Mouse (Mus musculus) stomach, embryonic 14.5 days (tissue): Measurements from ENCODE around the gene Arl5c. TPM values are rescaled to one million over a fixed set of nuclear protein-coding genes. Genes with fewer than 3 reads are reported as not detected.
"Not testable (repeated sequence)": the region's sequence is repeated elsewhere in the genome, so short reads cannot be mapped to it uniquely, and the experiment has no call there.

Source experiments
- ATAC-seq: fragments of 200-750 bp; cut with Nextera tagmentation; 2 replicates; pipeline ENCODE4 v1.8.0; 2017; ENCODE audit warnings: low read depth, moderate TSS enrichment; ENCODE audit not compliant: insufficient number of reproducible peaks, insufficient read depth, low FRiP score
- H3K27ac ChIP-seq: fragments of 300-500 bp; sonication (generic); 2 replicates; pipeline ENCODE4 v1.5.1; 2014; ENCODE audit warnings: mild to moderate bottlenecking, low read length, moderate library complexity, mixed read lengths
- H3K27me3 ChIP-seq: fragments of 300-500 bp; sonication (generic); 2 replicates; pipeline ENCODE4 v1.6.1; 2014; ENCODE audit warnings: low read length, control low read depth, mixed read lengths; ENCODE audit not compliant: control insufficient read depth, insufficient read depth
- H3K36me3 ChIP-seq: fragments of 300-500 bp; sonication (generic); 2 replicates; pipeline ENCODE4 v1.6.1; 2014; ENCODE audit warnings: mild to moderate bottlenecking, control low read depth, low read length, moderate library complexity, mixed read lengths; ENCODE audit not compliant: control insufficient read depth, insufficient read depth
- H3K4me1 ChIP-seq: fragments of 300-500 bp; sonication (generic); 2 replicates; pipeline ENCODE4 v1.6.1; 2014; ENCODE audit warnings: low read length, control low read depth, mixed read lengths; ENCODE audit not compliant: control insufficient read depth, insufficient read depth
- H3K4me2 ChIP-seq: fragments of 300-500 bp; sonication (generic); replicated peaks from 2 replicates; pipeline ENCODE4 v1.6.1; 2014; ENCODE audit warnings: low read depth, low read length, control low read depth
- H3K4me3 ChIP-seq: fragments of 300-500 bp; sonication (generic); 2 replicates; pipeline ENCODE4 v1.5.1; 2014; ENCODE audit warnings: low read depth, low read length, control low read depth
- H3K9ac ChIP-seq: fragments of 300-500 bp; sonication (generic); replicated peaks from 2 replicates; pipeline ENCODE4 v1.6.1; 2014; ENCODE audit warnings: low read depth, mild to moderate bottlenecking, control low read depth, low read length, moderate library complexity, mixed read lengths
- H3K9me3 ChIP-seq: fragments of 300-500 bp; sonication (generic); 2 replicates; pipeline ENCODE4 v1.6.1; 2016; ENCODE audit warnings: low read depth, low read length, control low read depth; ENCODE audit not compliant: control insufficient read depth
- WGBS: fragments of 180-500 bp; shearing (Covaris S2); extraction: QIAGEN DNeasy Blood & Tissue Kit; methylation state at CpG from one replicate; pipeline ENCODE4 v1.1.7; 2014; 5-methylcytosine and 5-hydroxymethylcytosine counted together
- microRNA-seq: library from miRNA; unstranded; fragments of <30 nt; microRNA quantifications from one replicate; pipeline ENCODE4, GENCODE M21; 2016
- polyA plus RNA-seq: library from polyadenylated mRNA; unstranded; fragments of >200 nt; fragmentation: Nextera tagmentation; extraction: Ambion mirVana; gene quantifications from 2 replicates; pipeline ENCODE4 v1.2.1, GENCODE M21; 2014

Arl5c gene
- polyA plus RNA-seq, 1 experiment from 2014 or later, result 11.6 TPM

DNA sequence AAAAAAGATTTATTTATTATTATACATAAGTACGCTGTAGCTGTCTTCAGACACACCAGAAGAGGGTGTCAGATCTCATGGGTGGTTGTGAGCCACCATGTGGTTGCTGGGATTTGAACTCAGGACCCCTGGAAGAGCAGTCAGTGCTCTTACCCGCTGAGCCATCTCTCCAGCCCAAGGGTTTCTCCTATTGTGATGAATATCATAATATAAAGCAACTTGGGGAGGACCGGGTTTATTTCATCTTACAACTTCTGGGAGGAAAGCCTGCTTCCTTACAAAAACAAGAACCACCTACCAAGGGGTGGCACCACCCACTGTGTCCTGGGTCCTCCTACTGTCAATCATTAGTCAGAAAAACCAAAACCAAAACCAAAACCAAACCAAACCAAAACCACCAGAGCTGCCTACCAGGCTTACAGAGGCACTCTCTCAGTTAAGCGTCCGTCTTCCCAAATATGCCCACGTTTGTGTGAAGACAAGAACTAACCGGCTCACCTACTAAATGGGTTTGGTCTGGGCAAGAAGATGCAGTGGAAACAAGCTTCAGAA lies 50.2 kb downstream of the Arl5c start:
- ATAC-seq, H3K27ac ChIP-seq, H3K4me3 ChIP-seq, H3K4me1 ChIP-seq, H3K9ac ChIP-seq, H3K27me3 ChIP-seq, H3K9me3 ChIP-seq, H3K36me3 ChIP-seq, H3K4me2 ChIP-seq: not testable (repeated sequence)
- WGBS, result 89% methylated on average over 7 of the region's 7 CpGs

DNA sequence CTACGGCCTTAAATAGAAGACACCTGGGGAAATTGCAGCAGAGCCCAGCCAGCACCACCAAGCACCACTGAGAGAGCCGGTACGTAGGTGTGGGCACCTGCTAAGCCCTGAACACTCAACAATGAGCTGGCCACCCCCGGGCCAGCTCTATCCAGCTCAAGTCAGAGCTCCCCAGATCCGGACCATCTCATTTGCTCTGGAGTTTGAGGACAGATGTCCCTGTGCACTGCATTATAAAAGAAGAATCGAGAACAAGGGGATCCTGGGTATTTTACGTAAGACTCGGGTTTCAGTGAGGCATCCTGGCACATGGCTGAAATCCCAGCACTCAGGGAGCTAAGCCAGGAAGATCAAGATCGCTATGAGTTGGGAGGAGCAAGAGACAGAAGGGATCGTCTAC lies 51.0 kb downstream of the Arl5c start:
- Histone ChIP-seq H3K27ac (no peak overlapping the region), H3K27me3 (no peaks in the 10 kb centered on the region), H3K4me2 (no peak overlapping the region), H3K36me3 (no peaks in the 10 kb centered on the region), H3K9ac (no peak overlapping the region), H3K4me1 (no peaks in the 10 kb centered on the region), H3K9me3 (no peaks in the 10 kb centered on the region), H3K4me3 (no peak overlapping the region)
- no peak for ATAC-seq
- WGBS, result 82% methylated on average over 10 of the region's 10 CpGs

DNA sequence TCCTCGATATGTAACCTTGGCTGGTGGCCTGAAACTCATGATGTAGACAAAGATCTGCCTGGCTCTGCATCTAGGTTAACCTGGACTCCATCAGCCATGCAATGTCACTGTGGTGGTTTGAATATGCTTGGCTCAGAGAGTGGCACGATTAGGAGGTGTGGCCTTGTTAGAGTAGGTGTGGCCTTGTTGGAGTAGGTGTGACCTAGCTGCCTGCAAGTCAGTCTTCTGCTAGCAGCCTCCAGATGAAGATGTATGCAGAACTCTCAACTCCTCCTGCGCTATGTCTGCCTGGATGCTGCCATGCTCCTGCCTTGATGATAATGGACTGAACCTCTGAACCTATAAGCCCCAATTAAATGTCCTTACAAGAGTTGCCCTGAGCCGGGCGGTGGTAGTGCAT lies 52.7 kb downstream of the Arl5c start:
- 84% methylated on average over 5 of the region's 5 CpGs for WGBS
- Histone ChIP-seq H3K4me1 (no peaks in the 10 kb centered on the region), H3K9ac (no peak overlapping the region), H3K4me2 (no peak overlapping the region), H3K9me3 (no peaks in the 10 kb centered on the region), H3K36me3 (no peaks in the 10 kb centered on the region), H3K27me3 (no peaks in the 10 kb centered on the region), H3K4me3 (no peak overlapping the region), H3K27ac (no peak overlapping the region)
- ATAC-seq, result no peak

DNA sequence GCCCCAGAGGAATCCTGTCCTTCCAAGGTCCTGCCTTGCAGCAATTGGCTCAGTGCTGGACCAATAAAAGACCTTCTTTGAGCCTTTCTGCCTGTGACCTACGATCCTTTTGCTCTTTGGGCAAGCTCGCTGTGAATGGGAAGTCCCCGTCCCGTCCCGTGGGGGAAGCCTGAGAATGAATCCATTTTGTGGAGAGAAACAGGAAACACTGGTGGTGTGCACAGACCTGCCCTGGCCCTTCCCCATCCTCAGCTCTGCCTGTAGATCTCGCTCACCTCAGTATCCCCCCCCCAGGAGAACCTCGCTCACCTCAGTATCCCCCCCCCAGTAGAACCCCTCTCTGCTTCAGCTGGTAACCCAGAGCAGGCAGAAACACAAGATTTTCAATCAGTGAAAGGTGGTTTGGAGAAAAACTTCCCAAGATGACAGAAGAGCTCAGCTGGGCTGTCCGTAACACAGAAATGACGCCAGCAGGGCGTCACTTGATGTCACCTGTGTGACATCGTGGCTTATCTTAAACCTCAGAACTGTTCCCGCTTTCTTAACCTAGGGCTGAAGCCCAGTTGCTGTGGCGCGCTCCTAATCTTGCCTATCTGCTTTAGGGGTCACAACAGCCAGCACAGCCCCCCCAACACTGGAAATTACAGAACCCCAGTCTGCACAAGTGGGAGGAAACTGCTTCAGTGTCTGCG lies 53.4 kb downstream of the Arl5c start:
- no peaks in the 10 kb centered on the region for H3K36me3 ChIP-seq
- no peak overlapping the region for H3K27ac ChIP-seq
- no peak overlapping the region for H3K4me2 ChIP-seq
- H3K4me1 ChIP-seq, result no peaks in the 10 kb centered on the region
- no peaks in the 10 kb centered on the region for H3K27me3 ChIP-seq
- no peak overlapping the region for H3K4me3 ChIP-seq
- H3K9ac ChIP-seq, result no peak overlapping the region
- 76% methylated on average over 15 of the region's 15 CpGs for WGBS
- no peaks in the 10 kb centered on the region for H3K9me3 ChIP-seq
- ATAC-seq, result no peak

Small RNA genes lying within 50 kb of the gene (microRNA-seq; reads per million reads assigned to microRNA genes)
- gene Gm22461 (not detected), gene Gm27597 (not detected)

Other genes starting within 250 kb of the Arl5c start
- gene Cwc25, start 229.6 kb downstream of the Arl5c start, polyA plus RNA-seq, result 14.2 and 16.8 TPM in 2 replicates
- 0.43 and 0.59 TPM in 2 replicates for gene 1700001P01Rik, start 220.3 kb downstream of the Arl5c start, polyA plus RNA-seq
- gene Rpl23, start 213.7 kb downstream of the Arl5c start, polyA plus RNA-seq, result 774 and 780 TPM in 2 replicates
- gene Lasp1, start 197.2 kb downstream of the Arl5c start, polyA plus RNA-seq, result 73.2 and 82.0 TPM in 2 replicates
- 6.4 and 8.3 TPM in 2 replicates for gene B230217C12Rik, start 155.4 kb downstream of the Arl5c start, polyA plus RNA-seq
- 0.29 and 0.56 TPM in 2 replicates for gene Fbxo47, start 112.0 kb downstream of the Arl5c start, polyA plus RNA-seq
- 0.38 and 0.56 TPM in 2 replicates for gene Plxdc1, start 9.7 kb downstream of the Arl5c start, polyA plus RNA-seq
- 7.3 and 9.7 TPM in 2 replicates for gene Cacnb1, start 26.9 kb upstream of the Arl5c start, polyA plus RNA-seq
- gene Rpl19, start 30.5 kb upstream of the Arl5c start, polyA plus RNA-seq, result 1,095 and 1,157 TPM in 2 replicates
- gene Stac2, start 57.3 kb upstream of the Arl5c start, polyA plus RNA-seq, result 0.30 and 0.32 TPM in 2 replicates
- gene Fbxl20, start 154.2 kb upstream of the Arl5c start, polyA plus RNA-seq, result 14.1 and 16.8 TPM in 2 replicates
- 60.5 and 62.1 TPM in 2 replicates for gene Med1, start 197.1 kb upstream of the Arl5c start, polyA plus RNA-seq
- 17.4 and 19.8 TPM in 2 replicates for gene Cdk12, start 206.9 kb upstream of the Arl5c start, polyA plus RNA-seq